Mouse (Mus musculus): ENCODE results near the gene Chrm4.

GRCm38 (mm10) chr2:91975581-91976541, 48.8 kb downstream of the Chrm4 start, which contains the start of gene Dgkz:
- TF ChIP-seq CTCF (IDR thresholded peaks at IDR 0.05; ENCODE audit: borderline replicate concordance, extremely low read depth, insufficient read depth, insufficient read length) (no peak), POLR2A (IDR thresholded peaks at IDR 0.05; ENCODE audit: borderline replicate concordance, extremely low read depth, insufficient read depth, insufficient read length, poor library complexity, severe bottlenecking) (no peak)
